Mouse (Mus musculus) R1 (cell line): ENCODE measurements around the gene Cenpx.
"Not testable (repeated sequence)": the region's sequence is repeated elsewhere in the genome, so short reads cannot be mapped to it uniquely, and the experiment has no call there.

Experiments used
- DNase-seq: peaks from one replicate; pipeline ENCODE4 v3.0.0-alpha.2; 2018; ENCODE audit warnings: low read depth, low spot score

Cenpx gene

DNA sequence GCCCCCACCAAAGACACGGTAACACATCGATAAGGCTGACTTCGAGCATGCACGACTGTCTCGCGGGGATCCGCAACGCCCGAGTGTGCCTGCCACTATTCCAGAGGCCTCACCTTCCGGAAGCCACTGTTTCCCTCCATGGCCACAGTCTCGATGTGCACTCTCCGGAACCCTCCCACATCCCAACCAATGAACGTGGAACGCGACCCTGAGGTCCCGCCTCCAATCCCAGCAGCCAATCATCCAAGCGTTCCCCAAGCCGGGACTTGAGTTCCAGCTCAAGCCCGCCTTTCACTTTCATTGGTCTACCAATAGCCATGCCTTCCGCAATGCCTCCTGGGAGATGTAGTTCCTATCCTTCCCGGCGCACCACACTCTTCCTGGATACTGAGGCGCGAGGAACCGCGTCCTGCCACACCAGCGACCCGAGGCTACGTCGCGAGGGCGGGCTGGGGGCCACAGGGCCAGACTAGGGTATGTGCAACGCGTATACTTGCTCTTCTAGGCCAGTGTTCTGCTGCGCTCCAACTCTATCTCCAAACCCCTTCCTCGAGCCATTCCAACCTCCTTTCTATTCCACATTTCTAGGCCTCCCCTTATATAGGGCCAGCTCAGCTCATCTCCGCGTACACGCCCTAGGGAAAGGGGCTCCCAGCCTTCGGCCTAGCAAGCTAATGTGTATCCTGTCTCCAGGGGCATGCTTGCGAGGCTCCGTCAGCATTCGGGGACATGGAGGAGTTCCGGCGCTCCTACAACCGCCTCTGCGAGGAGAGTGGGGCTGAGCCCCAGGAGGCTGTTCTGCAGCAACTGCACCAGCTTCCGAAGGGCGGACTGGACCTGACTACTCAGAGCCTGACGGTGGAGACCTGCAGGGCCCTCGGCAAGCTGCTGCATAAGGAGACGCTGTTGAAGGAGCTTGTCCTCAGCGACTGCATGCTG, at the start of gene Cenpx, which contains the start of gene Lrrc45:
Cenpx (minus strand) TSS at position 159 of the 939 bp plus-strand sequence.
Lrrc45 (plus strand) TSS at position 346 of the 939 bp plus-strand sequence.
- peak; percentile 100 for DNase-seq

DNA sequence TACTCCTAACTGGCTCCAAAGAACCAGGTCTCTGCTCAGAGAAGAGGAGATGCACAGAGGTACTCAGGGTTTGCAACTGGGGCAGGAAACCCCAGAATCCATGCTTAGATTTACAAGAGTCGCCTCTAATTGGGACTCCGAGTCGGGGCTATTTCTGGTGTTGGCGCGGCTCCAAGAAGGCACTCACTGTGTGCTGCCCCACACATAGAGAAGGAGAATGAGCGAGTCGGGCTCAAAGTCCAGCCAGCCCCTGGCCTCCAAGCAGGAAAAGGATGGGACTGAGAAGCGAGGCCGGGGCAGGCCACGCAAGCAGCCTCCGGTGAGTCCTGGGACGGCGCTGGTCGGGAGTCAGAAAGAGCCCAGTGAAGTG, 49.1 kb upstream of the Cenpx start, which contains the start of gene Hmga1b:
Hmga1b (plus strand) TSS at position 123 of the 370 bp plus-strand sequence.
- DNase-seq = not testable (repeated sequence)

DNA sequence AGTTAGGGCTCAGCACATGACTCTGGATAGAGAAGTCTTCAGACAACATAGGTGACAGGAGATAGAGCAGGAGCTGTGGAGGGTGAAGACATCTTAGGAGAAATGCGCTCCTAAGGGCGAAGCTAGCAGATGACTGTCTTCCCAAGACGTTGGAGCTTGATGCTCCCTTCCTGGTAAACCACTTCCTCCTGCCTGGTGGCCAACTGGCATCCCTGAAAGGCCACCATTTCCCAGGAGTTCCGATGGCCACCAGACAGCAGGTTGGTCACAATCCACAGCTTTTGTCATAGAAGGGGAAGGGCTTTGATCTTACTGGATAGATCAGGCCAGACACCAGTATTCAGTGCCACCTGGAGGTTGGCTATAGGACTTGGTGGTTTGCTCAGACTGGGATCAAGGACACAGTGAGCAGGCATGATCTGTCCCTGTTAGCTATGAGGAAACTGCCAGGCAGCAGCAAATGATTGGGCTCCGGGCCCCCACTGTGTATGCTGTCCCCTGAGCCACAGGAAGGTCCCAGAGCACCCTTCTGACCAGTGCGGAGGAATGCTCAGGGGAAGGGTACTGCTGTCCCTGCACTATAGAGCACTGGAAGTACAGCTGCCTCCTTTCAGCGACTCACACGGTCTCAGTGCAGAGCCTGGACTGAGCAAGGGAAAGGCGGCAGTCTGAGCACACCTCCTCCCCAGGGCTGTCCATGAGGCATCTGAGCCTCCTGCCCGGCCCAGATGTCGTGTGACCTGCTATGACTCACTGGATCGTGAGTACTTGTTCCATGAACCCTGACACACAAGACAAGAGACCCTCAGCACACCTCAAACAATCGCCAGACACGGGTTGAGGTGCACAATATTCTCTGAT, 48.5 kb upstream of the Cenpx start:
- DNase-seq = no peak

DNA sequence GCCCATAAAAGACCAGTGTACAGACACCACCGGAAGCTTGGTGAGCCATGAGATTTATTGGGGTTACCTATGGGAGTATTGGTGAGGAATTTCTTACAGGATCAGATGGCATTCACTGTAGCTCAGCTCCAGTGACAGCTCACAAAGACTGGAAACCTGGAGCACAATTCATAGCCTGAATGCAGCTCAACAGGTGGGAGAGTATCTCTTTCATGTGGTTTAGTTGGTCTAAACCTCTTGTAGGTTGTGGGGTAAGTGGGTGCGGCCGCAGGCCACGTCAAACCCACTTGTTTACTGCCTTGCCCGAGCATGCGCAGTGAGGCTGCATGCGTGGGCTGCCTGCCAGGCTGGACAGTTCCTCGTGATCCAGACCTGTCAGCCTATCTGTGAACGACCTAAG, 46.7 kb upstream of the Cenpx start:
- peak; percentile 61 for DNase-seq

DNA sequence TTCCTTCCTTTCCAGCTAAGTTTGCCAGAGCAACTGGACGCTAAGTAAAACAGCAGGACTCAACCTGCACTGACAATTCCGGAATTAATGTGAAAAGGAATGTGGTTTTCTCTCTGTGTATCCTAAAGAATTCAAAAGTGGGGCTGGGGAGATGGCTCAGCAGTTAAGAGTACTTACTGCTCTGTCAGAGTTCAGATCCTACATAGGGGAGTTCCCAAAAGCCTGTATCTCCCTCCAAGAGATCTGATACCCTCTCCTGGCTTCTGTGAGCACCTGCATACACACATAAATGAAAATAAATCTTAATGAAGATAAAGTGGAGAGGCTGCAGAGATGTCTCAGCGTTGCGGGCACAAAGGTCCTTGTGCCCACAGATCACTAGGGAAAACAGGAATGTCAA, 38.1 kb upstream of the Cenpx start:
- no peak for DNase-seq

DNA sequence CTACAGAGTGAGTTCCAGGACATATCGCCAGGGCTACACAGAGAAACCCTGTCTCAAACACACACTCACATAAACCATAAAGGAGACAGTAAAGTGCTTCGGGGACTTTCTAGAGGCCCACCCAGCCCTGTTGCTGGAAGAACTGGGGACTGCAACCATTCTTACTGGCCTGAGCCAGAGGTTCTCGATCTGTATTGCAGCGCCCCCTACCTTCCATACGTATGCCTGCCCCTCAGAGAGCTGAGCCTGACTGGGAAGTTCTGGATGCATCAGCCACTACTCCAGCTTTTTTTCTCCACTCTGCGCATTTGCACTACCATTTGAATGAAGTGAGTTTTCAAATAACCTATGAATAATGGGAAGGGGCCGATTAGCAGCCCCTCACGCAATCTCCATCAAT, 35.9 kb upstream of the Cenpx start:
- peak; percentile 80 for DNase-seq

DNA sequence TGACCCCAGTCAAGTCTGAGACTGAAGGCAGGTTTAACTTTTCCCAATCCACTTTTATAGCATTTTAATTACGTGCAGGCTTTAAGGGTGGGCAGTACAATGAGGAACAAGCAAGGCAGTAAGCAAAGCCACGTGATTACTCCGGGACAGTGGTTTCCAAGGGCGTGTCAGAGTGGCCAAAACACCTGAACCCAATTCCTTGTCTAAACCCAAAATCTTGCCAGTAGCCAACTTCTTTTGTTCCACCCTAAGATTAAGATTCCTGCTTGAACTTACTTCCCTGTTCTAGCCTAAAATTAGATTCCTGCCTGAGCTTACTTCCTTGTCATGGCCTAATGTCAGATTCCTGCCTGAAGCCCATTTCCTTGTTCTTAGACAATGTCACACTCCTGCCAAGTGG, 34.4 kb upstream of the Cenpx start:
- no peak for DNase-seq

DNA sequence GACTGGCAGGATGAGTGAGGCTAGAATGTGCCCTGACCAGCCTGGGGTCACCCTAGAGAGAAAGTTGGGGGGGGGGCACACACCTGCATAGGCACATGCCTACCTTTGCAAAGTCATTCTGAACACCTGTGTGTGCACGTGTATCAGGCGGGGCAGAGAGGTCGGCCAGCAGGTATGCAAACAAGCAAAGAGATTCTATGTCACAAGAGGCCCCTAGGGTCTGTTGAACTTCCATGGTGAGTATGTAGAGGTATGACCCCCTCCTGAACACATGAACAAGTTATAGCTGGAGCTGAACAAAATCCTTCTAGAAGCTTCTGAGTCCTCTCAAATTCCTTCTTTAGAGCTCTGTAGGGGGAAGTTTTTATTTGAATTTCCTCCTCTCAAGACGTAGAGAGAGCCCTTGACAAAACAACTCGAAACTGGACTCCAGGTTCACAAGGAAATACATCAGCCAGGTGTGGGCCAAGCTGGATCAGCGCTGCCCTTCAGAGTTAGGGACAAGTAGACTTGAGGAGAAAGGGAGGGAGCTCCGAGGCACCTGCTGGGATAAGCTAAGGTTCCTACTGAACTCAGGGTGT, 30.7 kb upstream of the Cenpx start:
- DNase-seq = no peak

DNA sequence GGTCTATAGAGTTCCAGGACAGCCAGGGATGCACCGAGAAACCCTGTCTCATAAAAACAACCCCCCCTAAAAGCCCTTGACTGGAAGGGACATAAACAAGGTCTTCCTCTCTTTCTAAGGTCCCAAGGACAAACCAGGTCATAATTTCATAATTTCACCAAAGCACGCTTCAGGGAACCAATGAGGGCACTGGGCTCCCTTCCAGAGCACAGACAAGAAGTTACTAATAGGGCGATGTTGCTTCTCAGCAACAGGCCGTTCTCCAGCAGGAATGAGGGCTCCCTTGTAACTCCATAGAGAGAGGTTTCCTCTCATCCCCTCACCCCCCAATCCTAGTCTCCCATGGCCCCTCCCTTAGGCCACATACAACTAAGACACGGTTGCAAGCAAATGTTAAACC, 27.4 kb upstream of the Cenpx start:
- DNase-seq = no peak

DNA sequence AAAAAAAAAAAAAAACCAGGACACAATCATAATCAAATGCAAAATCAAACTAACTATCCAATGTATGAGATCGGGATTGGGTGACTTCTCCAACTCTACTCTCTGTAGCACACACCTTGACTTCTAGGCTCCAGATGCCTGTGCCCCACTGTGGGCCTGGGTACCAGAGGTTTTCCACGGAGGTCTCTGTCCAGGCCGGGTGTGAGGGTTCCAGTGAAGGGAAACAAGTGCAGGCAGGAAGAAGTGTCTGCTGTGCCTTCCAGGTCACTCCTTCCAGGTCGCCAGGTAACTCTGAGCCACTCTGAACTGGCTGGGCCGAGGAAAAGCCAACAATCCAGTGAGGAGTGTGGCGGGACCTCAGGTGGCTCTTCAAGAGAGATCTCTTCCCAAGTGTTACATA, 22.9 kb upstream of the Cenpx start:
- no peak for DNase-seq

DNA sequence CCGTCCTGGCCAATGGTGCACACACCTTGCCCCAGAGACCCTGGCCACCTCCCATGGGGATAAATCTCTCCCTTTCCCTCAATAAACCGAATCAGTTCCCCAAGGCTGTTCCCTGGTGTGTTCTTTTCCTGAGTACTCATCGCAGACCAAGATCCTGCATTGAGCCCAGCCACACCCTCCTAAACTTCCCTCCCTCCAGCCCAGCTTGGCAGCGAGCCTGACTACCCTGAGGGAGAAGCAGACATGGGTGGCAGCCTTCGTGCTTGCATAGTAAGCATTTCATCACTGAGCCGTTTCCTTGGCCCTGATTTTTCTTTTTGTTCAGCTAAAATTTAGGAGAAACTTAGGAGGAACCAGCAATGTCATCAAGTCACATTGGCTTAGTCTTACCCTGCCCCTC, 20.0 kb upstream of the Cenpx start:
- no peak for DNase-seq

DNA sequence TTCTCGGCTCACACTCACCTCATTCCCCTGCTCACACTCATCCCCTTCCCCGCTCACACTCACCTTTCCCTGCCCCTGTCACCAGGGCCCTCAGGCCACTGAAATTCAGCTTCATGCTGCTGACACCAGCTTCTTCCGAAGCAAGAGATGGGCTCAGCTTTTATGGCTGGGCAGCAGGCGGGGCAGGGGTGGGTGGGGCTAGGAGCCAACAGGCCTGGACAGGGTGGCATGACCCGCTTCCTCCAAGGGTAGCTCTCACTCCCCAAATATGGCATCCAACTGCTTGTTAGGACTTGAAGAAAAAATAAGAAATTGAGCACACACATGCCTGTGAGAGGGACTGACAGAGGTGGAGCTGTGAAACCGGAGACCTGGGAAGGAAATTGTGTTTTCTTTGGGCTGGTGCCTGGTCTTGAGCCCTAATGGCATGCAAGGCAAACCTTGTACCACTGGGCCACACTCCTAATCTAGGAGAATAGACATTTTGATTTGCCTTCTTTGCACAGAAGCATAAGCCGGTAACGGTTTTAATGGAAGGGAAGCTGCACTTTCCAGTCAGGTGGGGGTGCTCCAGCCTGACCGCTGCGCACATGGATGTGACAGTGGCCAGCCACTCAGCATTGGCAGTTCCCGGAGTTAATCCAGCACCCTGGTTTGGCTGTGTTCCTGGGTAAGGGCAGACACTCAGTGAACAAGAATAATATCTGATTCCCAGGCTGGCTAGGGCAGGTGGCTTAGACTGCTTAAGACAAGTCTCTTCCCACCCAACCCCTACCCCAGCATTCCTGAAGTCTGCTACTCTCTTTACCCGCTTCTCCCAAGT, 18.5 kb upstream of the Cenpx start, which contains the start of gene Cbr2:
Cbr2 (minus strand) TSS at position 257 of the 823 bp plus-strand sequence.
- DNase-seq = no peak

DNA sequence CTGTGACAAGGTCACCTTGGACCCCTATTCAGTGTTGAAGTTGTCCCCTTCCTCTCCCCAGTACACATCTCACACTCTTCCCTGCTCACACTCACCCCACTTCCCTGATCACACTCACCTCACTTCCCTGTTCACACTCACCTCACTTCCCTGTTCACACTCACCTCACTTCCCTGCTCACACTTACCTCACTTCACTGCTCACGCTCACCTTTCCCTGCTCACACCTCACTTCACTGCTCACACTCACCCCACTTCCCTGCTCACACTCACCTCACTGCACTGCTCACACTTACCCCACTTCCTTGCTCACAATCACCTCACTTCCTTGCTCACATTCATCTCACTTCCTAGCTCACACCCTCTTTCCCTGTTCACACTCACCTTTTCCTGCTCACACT, 17.9 kb upstream of the Cenpx start:
- DNase-seq = no peak

DNA sequence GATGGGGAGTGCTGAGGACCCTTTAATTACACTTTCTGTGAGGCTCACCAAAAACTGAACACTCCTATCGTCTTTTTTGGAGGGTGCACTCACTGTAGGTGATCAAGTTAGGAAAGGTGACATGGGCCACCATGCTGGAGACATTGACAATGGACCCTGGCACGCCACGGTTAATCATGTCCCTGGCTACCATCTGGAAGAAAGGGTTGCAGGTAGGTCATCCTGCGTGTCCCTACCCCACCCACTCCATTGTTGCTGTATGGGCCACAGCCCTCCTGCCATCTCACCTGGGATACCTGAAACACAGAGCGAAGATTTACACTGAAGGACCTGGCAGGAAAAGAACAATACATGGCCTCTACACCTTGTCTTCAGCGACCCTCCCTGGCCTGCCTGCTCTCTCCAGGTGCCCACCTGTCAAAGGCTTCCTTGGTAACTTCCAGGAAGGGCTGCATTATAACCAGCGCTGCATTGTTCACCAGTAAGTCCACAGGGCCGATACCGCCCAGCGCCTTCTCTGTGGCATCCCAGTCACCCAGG, 16.9 kb upstream of the Cenpx start:
- DNase-seq = no peak

DNA sequence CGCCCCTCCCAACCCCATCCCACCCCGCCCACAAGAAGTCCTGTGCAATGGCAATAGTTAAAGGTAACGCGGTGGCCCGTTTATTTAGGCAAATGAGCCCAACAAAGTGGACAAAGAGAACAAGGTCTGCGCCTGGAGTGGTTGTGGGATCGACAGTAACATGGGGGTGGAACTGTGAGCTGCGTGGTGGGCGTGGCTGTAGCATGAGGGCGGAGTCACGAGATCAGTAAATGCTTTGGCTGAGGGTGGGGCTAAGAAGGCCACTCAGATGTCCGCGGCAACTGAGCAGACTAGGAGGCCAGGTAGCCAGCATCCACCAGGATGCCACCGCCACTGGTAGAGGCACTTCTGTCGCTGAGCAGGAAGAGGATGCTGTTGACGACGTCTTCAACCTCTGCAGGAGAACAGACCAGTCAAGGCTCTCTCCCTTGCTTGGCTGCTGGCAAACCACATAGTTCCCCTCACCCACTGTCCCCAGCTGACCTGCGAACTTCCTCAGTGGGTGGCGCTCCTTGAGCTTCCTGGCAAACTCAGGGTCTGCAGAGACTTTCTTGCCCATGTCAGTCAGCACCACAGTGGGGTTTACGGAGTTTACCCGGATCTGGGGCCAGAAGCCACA, 16.0 kb upstream of the Cenpx start:
- DNase-seq = peak; percentile 83

DNA sequence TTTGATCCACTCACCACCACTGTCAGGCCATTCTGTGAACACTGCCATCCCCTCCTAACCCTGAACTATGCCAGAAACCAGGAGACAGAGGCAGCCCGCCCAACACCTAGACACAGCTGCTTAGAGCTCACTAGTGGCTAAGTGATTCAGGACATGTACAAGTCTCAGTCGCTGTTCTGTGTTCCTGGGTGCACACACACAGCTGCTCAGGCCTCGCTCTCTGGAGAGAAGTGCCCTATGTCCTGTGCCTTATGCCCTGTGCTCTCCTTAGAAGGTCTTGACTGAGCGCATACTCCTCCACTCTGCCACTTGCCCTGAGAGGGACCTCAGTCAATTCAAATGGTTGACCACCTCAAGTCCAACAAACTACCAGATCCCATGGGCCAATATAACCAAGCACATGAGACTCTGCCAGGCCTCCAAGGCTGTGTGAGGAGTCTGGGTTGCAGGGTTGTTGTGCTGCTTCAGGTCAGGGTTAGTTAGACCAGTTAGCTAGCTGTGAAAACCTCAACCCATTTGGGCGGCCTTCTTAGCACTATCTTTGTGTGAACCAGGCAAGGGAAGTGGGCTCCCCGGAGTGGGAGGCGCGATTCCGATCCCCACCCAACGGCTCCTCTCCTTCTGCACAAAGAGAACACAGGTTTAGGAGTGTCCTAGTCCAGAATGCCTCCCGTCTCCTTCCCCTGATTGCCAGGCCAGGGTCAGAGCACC, 15.1 kb upstream of the Cenpx start:
- no peak for DNase-seq

DNA sequence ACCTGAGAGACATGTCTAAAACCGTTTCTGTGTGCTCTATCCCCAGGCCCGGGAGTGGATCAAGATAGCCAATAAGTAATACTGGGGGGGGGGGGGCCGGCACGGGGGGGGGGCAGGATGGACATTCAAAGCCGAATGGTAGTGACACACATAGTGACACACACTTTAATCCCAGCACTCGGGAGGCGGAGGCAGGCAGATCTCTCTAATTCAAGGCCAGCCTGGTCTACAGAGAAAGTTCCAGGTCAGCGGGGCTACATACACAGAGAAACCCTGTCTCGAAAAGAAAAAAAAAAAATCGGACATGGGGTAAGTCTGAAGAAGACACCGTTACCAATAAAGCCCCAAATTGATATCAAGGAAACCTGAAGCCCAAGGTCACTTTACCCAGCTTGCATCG, 14.0 kb upstream of the Cenpx start:
- DNase-seq = no peak

DNA sequence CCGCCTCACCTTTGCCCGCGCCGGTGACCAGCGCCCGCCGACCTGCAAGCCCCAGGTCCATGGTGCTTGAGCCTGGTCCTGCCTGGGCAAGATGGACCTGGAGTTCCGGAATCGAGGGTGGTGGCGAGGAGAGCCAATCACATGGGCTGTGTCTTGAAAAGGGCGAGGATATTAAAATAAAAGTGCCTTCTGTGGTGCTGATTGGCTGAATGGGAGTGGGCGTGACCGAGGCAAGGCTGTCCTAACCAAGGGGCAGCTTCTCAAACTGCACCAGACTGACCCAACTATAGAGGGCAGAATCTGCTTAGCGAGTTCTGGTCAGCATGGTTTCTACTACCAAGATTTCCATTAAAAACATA, 13.6 kb upstream of the Cenpx start, which contains the start of gene Dcxr:
Dcxr (minus strand) TSS at position 113 of the 359 bp plus-strand sequence.
- peak; percentile 91 for DNase-seq
